10 mouse cellular contexts compared by ENCODE assay signal in the genomic region with DNA sequence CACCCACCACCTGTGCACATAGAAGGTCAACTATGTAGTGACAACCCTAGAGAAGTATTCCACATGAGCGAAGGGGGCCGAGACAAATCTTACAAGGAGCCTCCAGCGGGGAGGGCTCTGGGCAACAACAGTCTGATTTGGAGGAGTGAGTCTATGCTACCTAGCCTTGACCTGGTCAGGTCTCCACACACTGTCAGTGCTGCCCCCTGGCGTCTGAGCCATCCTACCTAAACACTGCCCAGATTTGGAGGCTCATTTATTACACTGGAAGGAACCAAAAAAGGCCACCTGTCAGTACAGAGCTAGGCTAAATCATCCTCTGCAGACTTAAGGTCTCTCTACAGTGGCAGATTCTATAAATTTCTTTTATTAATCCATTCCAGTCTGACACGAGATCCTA. TPM values are rescaled to one million over a fixed set of nuclear protein-coding genes. Genes with fewer than 3 reads are reported as not detected.
DNase-seq lines count a peak whose midpoint lies in the region; ATAC-seq and TF ChIP-seq lines count a peak whose summit lies in the region.
"Had no signal": no experiment of that assay in that cellular context is flagged by ENCODE, and none has a peak within 500 bp of the region (broad histone marks: within the 10 kb centered on the region; RNA-seq: fewer than 3 reads in every experiment).

No protein-coding gene starts in this region.

- H3K9ac ChIP-seq in heart, embryonic 14.5 days (ENCODE audit: low read length): no peak overlapping the region

- intact Hi-C loops in left cerebral cortex, adult 2 months (cut with DNase I): loop anchor here (2.0 kb wide), 1 partner anchor 77 kb away; no protein-coding TSS in a partner anchor
- intact Hi-C loops in left cerebral cortex, postnatal 36 days (cut with DNase I): no loop called here

- peak in 1 of 2 experiments; percentile 28 for DNase-seq in left cerebral cortex, adult 2 months (ENCODE audit: extremely low spot score in 1 of 2, low spot score in 2 of 2)
- DNase-seq in left cerebral cortex, postnatal 36 days (ENCODE audit: low spot score in 2 of 2): no peak
- peak; percentile 71 for DNase-seq in R1 (ENCODE audit: low read depth, low spot score)
- peak; percentile 79 to 88 for DNase-seq in cerebellum, postnatal 14 days
- peak; percentile 69 for DNase-seq in limb, embryonic 10.5 days (ENCODE audit: low spot score)
- DNase-seq in retina, embryonic 14.5 days (ENCODE audit: low spot score): peak; percentile 81
- no peak for DNase-seq in frontal cortex, postnatal 14 days (ENCODE audit: low spot score in 2 of 2)

- 0 out of 2 replicates have a peak, but pooled peaks have one; percentile 43 for ATAC-seq in heart, embryonic 14.5 days (ENCODE audit: insufficient number of reproducible peaks, insufficient read depth, low FRiP score, low read depth)

- peaks cover 91% of the 10 kb centered on the region for H3K36me3 ChIP-seq in heart, embryonic 14.5 days (ENCODE audit: control insufficient read depth, insufficient read depth, low read length)
- peaks cover 93% of the 10 kb centered on the region for H3K36me3 ChIP-seq in limb, embryonic 10.5 days

- no peaks in the 10 kb centered on the region for H3K9me3 ChIP-seq in heart, embryonic 14.5 days (ENCODE audit: control insufficient read depth, low read length)
- no peaks in the 10 kb centered on the region for H3K9me3 ChIP-seq in limb, embryonic 10.5 days (replicated peaks)

- TF ChIP-seq CTCF in left cerebral cortex, adult 2 months (IDR thresholded peaks at IDR 0.05): peak; percentile 62

- no peaks in the 10 kb centered on the region for H3K27me3 ChIP-seq in heart, embryonic 14.5 days (ENCODE audit: control insufficient read depth, insufficient read depth, low read length)
- no peaks in the 10 kb centered on the region for H3K27me3 ChIP-seq in limb, embryonic 10.5 days (ENCODE audit: low read depth, poor library complexity, severe bottlenecking)

- no peak overlapping the region for H3K4me3 ChIP-seq in left cerebral cortex, adult 2 months
- no peak overlapping the region for H3K4me3 ChIP-seq in heart, embryonic 14.5 days (ENCODE audit: control insufficient read depth in 1 of 2, insufficient read depth in 1 of 2, low read depth in 1 of 2, low read length in 2 of 2)
- H3K4me3 ChIP-seq in limb, embryonic 10.5 days: no peak overlapping the region
- H3K4me3 ChIP-seq: erythroblast, embryonic 14.5 days; myocyte had no signal

- 63% methylated on average over 5 of the region's 5 CpGs for WGBS in heart, embryonic 14.5 days
- WGBS in limb, embryonic 10.5 days: 73% methylated on average over 5 of the region's 5 CpGs

- no peak overlapping the region for H3K4me2 ChIP-seq in heart, embryonic 14.5 days (ENCODE audit: low read length)

- H3K27ac ChIP-seq in left cerebral cortex, adult 2 months: no peak overlapping the region
- H3K27ac ChIP-seq in heart, embryonic 14.5 days (replicated peaks in 1 of 2; ENCODE audit: control insufficient read depth in 1 of 2, insufficient read depth in 1 of 2, low read depth in 2 of 2, low read length in 2 of 2): no peak overlapping the region
- no peak overlapping the region for H3K27ac ChIP-seq in limb, embryonic 10.5 days

- H3K4me1 ChIP-seq in heart, embryonic 14.5 days (ENCODE audit: control insufficient read depth in 2 of 2, insufficient read depth in 2 of 2, low read length in 2 of 2): no peaks in the 10 kb centered on the region
- peaks cover 17% of the 10 kb centered on the region for H3K4me1 ChIP-seq in limb, embryonic 10.5 days

RNA-seq across cellular contexts. Expression of a gene that starts 16.2 kb away (rescaled TPM):
- total RNA-seq in left cerebral cortex, adult 2 months (2021): 1 to 10 TPM; 6.1 to 8.1 TPM
- total RNA-seq in left cerebral cortex, postnatal 36 days (2021): 1 to 10 TPM; 4.7 to 5.3 TPM
- polyA plus RNA-seq in heart, embryonic 14.5 days (2014; fragmentation: Nextera tagmentation; extraction: Ambion mirVana): 0.61 and 0.67 TPM in 2 replicates
- polyA plus RNA-seq in limb, embryonic 10.5 days (2016; fragmentation: Nextera tagmentation; extraction: Ambion mirVana): not detected in 2 replicates
- polyA plus RNA-seq: erythroblast, embryonic 14.5 days; myocyte had no signal

RNA-seq across cellular contexts. Expression of a gene that starts 28.9 kb away (rescaled TPM):
- total RNA-seq in left cerebral cortex, adult 2 months (2021): 100 to 1,000 TPM; 135 to 138 TPM
- 100 to 1,000 TPM; 123 to 135 TPM for total RNA-seq in left cerebral cortex, postnatal 36 days (2021)
- polyA plus RNA-seq in heart, embryonic 14.5 days (2014; fragmentation: Nextera tagmentation; extraction: Ambion mirVana): 100 and 103 TPM in 2 replicates
- 360 and 374 TPM in 2 replicates for polyA plus RNA-seq in limb, embryonic 10.5 days (2016; fragmentation: Nextera tagmentation; extraction: Ambion mirVana)

RNA-seq across cellular contexts. Expression of a gene that starts 29.1 kb away (rescaled TPM):
- total RNA-seq in left cerebral cortex, adult 2 months (2021): 1 to 10 TPM; 1.8 to 2.6 TPM
- 1 to 10 TPM; 2.0 to 3.6 TPM for total RNA-seq in left cerebral cortex, postnatal 36 days (2021)
- polyA plus RNA-seq in heart, embryonic 14.5 days (2014; fragmentation: Nextera tagmentation; extraction: Ambion mirVana): 0.70 and 0.71 TPM in 2 replicates
- polyA plus RNA-seq in limb, embryonic 10.5 days (2016; fragmentation: Nextera tagmentation; extraction: Ambion mirVana): 1.3 and 1.5 TPM in 2 replicates

RNA-seq across cellular contexts. Expression of a gene that starts 32.4 kb away (rescaled TPM):
- total RNA-seq in left cerebral cortex, adult 2 months (2021): 1 to 10 TPM; 6.1 to 6.6 TPM
- total RNA-seq in left cerebral cortex, postnatal 36 days (2021): 1 to 10 TPM; 6.0 to 7.5 TPM
- 53.8 and 54.9 TPM in 2 replicates for polyA plus RNA-seq in heart, embryonic 14.5 days (2014; fragmentation: Nextera tagmentation; extraction: Ambion mirVana)
- polyA plus RNA-seq in limb, embryonic 10.5 days (2016; fragmentation: Nextera tagmentation; extraction: Ambion mirVana): 95.0 and 98.8 TPM in 2 replicates
- polyA plus RNA-seq: erythroblast, embryonic 14.5 days had no signal

RNA-seq across cellular contexts. Expression of a gene that starts 33.1 kb away (rescaled TPM):
- not detected for total RNA-seq in left cerebral cortex, adult 2 months (2021)
- under 1 TPM in 1 of 2 experiments, not detected in 1; 0.20 TPM for total RNA-seq in left cerebral cortex, postnatal 36 days (2021)
- not detected in 2 replicates for polyA plus RNA-seq in heart, embryonic 14.5 days (2014; fragmentation: Nextera tagmentation; extraction: Ambion mirVana)
- not detected in 2 replicates for polyA plus RNA-seq in limb, embryonic 10.5 days (2016; fragmentation: Nextera tagmentation; extraction: Ambion mirVana)
- polyA plus RNA-seq: erythroblast, embryonic 14.5 days; myocyte had no signal

Comparison
In these comparisons a context has a peak if more than half of its experiments do, and no peak if none do; other contexts are left out.
1. DNase-seq: peak in R1 (single experiment), cerebellum, postnatal 14 days (2 of 2), limb, embryonic 10.5 days (single experiment) and retina, embryonic 14.5 days (single experiment); none in left cerebral cortex, postnatal 36 days (0 of 2) and frontal cortex, postnatal 14 days (0 of 2).